Mouse (Mus musculus): ENCODE results near the gene Slc5a12. TPM values are rescaled to one million over a fixed set of nuclear protein-coding genes. Genes with fewer than 3 reads are reported as not detected.
A peak's percentile ranks its signal among the peaks of the same experiment; 100 is the strongest.

Slc5a12 gene
- not detected in 2 replicates for total RNA-seq (2021)
- long read RNA-seq, experiment 1, result 0 reads
- long read RNA-seq, experiment 2, result 0 reads

DNA sequence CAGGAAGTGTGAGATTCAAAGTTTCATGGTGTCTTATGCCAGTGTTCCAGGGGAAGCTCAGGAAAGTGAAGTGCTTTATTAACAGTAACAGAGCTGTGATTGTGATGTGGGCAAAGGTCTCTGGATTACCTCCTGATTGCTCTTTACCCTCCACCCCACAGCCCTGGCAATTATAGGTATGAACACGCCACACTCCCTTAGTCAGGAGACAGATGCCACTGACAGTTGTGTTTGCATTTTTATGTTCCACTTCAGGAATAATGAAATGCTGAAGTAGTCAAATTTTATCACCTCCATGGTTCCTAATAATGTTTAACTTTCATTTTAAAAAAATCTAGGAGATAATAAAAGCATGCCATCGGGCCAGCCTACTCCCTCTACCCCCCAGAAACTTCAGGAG lies at the start of gene Slc5a12:
Slc5a12 (plus strand) TSS at position 367 of the 400 bp plus-strand sequence.
- DNase-seq, result no peak

DNA sequence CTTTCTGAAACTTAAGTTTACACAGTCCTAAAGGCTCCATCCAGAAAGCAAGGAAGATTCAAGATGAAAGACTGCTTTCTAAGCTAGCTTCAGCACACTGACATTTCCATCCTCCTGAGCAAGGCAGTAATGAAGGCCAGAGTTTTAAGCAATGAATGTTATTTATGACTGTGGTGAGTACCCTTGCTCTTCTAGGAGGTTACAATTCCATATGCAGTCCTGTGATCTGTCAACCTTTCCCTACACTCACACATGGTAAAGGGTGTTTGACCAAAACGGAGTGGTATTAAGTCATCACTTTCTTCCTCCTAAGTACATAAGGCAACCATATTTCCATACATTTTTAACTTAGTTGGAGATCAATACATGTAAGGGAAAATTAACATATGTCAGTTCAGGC lies 41.0 kb upstream of the Slc5a12 start:
- no peak for DNase-seq

DNA sequence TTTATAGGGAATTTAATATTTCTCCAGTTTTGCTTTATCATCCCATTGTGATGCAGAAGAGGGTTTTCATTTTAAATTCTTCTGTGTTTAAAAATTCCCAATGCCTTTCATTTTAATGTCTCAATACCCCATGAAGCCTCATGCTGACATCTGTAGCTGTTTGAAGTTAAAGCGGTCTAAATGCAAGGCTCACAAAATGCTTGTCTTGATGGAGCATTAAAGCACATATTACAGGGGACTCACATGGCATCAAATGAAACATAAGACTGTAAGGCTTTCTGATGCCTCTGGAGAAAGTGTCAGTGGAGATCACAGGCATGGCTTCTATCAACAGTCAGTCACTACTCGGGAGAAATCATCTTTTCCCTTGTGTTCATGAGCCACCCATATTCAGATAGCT lies 34.5 kb upstream of the Slc5a12 start:
- DNase-seq, result no peak

DNA sequence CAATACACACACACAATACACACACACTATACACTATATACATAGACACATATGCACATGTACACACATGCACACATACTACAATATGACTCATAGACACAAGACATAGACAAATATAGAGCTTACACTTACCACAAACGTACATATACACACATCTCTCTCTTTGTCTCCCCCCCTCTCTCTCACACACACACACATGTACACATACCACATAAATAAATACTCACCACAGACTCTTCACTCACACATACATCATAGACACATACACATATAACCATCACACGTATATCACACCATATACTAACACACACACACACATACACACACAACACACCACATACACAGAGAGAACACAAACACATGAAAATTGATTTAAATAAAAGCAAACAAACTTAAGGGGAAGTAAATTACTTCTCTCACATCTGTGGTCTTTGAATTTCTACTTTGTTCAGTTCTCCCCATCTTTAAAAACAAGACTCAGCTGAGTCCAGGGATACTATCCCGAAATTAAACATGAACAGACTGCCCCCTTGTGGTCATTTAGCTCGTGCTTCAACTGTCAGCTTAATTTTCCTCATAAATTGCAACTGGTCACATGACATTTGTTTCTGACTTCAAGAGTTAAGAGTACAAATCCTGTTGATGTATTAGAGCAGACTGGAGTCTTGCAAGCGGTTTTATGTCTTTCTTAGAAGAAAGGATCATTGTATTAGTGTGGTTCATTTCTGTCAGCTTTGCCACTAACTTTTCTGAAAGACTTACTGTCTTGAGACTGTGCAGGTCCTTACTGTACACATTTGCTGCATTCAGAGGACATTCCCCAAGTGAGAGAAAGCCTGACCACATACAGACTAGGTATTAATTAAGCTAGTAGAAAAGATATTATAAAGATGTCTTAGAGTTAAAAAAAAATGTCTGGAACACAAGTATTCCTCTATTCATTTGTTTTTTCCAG lies 32.1 kb upstream of the Slc5a12 start:
- DNase-seq, result peak; percentile 81

DNA sequence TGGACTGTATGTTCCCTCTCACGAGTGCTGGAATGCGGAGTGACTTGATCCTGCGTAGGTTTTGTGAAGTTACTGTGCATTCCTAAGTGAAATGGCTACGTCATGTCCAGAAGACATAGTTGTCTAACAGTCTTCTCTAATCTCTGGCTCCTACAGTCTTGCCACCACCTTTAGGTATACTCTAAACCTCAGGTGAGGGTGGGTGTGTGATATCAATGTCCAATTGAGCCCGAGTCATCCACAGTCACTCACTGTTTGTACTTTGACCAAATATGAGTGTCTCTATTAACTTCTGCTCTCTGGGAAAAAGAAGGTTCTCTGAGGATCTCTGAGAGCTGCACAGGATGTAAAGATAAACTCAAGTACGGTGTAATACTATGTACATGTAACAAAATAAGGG lies 10.4 kb upstream of the Slc5a12 start:
- no peak for DNase-seq

DNA sequence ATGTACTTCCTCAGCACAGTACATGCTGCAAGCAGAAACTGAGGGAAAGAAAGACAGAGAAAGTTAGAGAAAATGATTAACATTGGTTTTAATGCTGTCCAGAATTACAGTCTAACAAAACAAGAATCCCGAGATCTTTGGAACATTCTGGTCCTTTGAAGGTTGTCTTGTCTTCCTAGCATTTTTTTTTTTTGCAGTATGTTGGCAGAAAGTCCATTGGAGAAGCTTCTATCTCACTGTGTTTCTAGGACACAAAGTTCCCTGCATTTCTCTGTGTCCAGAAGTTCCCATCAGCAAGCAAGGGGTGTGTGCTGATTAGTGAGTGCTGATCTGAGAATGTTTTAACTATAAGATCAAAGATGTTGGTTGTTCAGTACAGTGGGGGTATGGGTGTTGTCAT lies 7.1 kb upstream of the Slc5a12 start:
- DNase-seq, result no peak

DNA sequence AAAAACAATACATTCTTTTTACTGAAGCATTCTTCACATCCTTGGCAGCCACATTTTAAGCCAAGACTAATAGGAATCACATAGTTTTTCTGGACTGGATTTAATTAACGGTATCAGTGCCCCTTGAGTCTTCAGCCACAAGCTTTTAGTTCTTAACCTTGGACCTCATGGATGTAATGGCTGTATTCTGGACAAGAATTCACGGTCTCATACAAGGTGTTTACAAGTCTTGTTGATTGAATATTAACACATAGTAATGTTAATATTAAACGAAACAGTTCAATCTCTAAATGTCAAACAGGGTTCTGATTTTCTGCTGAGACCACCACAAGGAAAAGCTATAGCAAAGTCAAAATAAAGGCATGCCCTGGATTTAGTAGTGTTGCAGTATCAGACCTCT lies 4.8 kb upstream of the Slc5a12 start:
- DNase-seq, result no peak

DNA sequence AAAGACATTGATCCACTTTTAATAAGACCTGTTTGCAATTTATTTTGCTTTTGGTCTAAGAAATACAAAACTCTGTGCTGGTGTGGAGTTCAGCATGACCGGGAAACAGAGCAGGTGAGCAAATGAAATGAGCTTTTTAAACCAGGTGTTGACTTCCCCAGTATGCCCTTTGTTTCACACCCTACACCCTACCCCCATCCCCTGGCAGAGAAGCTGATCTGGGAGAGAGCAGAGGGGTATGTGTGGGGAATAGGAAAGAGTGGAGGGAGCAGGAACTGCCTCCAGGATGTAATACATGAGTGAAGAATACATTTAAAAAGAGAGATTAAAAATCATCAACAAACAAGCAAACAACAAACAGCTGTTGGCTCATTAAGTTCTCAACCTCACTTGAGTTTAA lies 47.3 kb downstream of the Slc5a12 start:
- DNase-seq, result no peak

DNA sequence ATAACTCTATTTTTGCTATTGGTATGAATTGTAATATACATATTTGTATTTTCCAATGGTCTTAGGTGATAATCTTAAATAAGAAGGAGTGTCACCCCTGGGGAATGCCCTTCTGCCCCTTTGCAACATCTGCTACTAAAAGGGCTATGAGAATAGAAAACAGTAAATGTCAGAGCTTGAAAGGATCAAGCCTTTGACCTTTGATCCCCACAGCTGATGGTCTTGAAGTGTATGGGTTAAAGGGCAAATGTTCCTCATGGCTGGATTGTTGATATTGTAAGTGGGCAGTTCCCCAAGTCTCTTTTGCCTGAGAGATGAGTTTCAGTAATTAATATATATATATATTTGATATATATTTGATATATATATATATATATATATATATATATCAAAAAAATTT lies 47.7 kb downstream of the Slc5a12 start:
- DNase-seq, result no peak

DNA sequence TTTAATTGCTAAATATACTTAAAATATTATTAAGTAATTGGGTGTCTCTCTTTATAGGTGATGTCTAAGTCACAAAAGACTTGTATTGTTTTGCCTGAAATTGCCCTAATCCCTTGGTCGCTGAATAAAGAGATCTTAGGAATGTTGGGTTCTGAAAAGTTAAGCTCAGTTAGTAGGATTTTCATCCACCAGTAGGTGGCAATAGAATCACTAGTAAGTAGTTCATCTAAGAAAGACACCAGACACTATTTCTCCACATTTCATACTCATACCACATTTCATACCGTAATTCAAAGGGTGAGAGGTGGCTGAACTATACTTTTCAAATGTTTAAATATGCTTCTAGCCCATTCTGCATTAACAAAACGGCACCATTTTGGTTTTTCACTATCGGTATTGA lies 66.2 kb downstream of the Slc5a12 start:
- no peak for DNase-seq

DNA sequence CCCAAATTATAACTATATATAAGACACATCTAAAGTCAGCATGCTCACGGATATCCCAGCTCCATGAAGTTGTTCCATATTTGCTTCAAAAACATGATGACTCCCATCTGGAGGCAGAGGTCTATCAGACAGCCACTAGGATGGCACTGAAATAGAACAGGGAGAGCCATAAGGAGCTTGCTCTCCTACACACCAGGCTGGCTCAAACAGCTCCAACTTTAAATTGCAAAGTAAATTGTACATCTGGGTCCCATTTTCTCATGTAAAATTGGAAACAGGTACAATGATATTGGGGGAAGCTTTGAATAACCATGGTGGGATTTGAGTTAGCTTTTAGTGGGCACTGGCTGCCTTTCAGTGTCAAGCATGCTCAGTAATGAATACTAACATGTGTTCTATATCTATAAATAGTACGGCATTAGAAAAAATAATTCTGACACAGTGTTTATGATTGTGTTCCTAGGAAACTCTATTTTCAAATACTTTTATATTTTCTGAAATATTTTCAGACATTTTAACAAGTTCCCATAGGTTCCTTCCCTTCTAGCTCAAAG lies 74.0 kb downstream of the Slc5a12 start:
- no peak for DNase-seq

Other genes with a start within 250 kb of the Slc5a12 start
- gene Fibin, start 234.1 kb upstream of the Slc5a12 start, total RNA-seq (2021), result 6.3 and 8.7 TPM in 2 replicates
- gene Muc15, start 124.0 kb downstream of the Slc5a12 start, total RNA-seq (2021), result not detected in 2 replicates